Mouse (Mus musculus) gastrocnemius, postnatal 14 days (tissue): Measurements from ENCODE around the gene Olfr243. TPM values are rescaled to one million over a fixed set of nuclear protein-coding genes. Genes with fewer than 3 reads are reported as not detected.
"Not testable (repeated sequence)": the region's sequence is repeated elsewhere in the genome, so short reads cannot be mapped to it uniquely, and the experiment has no call there.

Source experiments
- DNase-seq: peaks from one replicate; pipeline ENCODE4 v3.0.0; 2021; ENCODE audit warnings: mixed read lengths
- intact Hi-C: fragments of 180-260 bp; cut with DNase I; formaldehyde crosslinking; loops from one replicate; pipeline ENCODE4 v1.15.1; 2025; ENCODE audit warnings: low total_unique reads
- long read RNA-seq, 2 experiments: library from polyadenylated mRNA; stranded (forward); transcript quantifications; one replicate each; pipeline ENCODE4 v2.0.0; 2021
- total RNA-seq, 2 experiments: library from RNA; stranded (reverse); gene quantifications; 2 replicates each; pipeline ENCODE4 v1.2.3; 2021

The Olfr243 gene
- not detected for total RNA-seq
- long read RNA-seq, experiment 1 = 0 reads
- long read RNA-seq, experiment 2 = 0 reads

GRCm38 (mm10) chr7:103714371-103714770, at the start of gene Olfr243:
TSS of gene Olfr243 (plus strand) at chr7:103714671.
- intact Hi-C loops = no loop called here

GRCm38 (mm10) chr7:103671091-103671490, 43.4 kb upstream of the Olfr243 start, which contains the start of gene Olfr624:
TSS of gene Olfr624 (minus strand) at chr7:103671191.
- intact Hi-C loops = no loop called here
- no peak for DNase-seq

More at GRCm38 (mm10) chr7:103714371-103714770, at the start of gene Olfr243:
- DNase-seq = no peak

- intact Hi-C loops = no loop called here
- DNase-seq = no peak
Observed at GRCm38 (mm10) chr7:103682420-103682819, 32.1 kb upstream of the Olfr243 start, which contains the start of gene Olfr625-ps1. TSS of gene Olfr625-ps1 (plus strand) at chr7:103682720.

- intact Hi-C loops = no loop called here
- no peak for DNase-seq
Observed at GRCm38 (mm10) chr7:103699469-103699868, 15.0 kb upstream of the Olfr243 start.

- intact Hi-C loops = no loop called here
- DNase-seq = no peak
Observed at GRCm38 (mm10) chr7:103712024-103712423, 2.4 kb upstream of the Olfr243 start.

GRCm38 (mm10) chr7:103716398-103716797, 1.9 kb downstream of the Olfr243 start:
- intact Hi-C loops, DNase-seq: not testable (repeated sequence)

GRCm38 (mm10) chr7:103730074-103730473, 15.6 kb downstream of the Olfr243 start, which contains the start of gene Olfr628:
TSS of gene Olfr628 (plus strand) at chr7:103730374.
- intact Hi-C loops = no loop called here
- DNase-seq = no peak

- DNase-seq = no peak
- intact Hi-C loops = no loop called here
Observed at GRCm38 (mm10) chr7:103744843-103745242, 30.4 kb downstream of the Olfr243 start, which contains the start of gene Olfr629. TSS of gene Olfr629 (minus strand) at chr7:103744943.

GRCm38 (mm10) chr7:103757233-103757632, 42.8 kb downstream of the Olfr243 start, which contains the start of gene Olfr630:
TSS of gene Olfr630 (minus strand) at chr7:103757333.
- DNase-seq = no peak
- intact Hi-C loops = no loop called here

GRCm38 (mm10) chr7:103762212-103762611, 47.7 kb downstream of the Olfr243 start:
- intact Hi-C loops, DNase-seq: not testable (repeated sequence)

- DNase-seq, intact Hi-C loops: not testable (repeated sequence)
Observed at GRCm38 (mm10) chr7:103767687-103768086, 53.2 kb downstream of the Olfr243 start.

Other genes with a start within 250 kb of the Olfr243 start
- not detected for gene Olfr608, start 244.8 kb upstream of the Olfr243 start, total RNA-seq
- not detected for gene Olfr609, start 216.6 kb upstream of the Olfr243 start, total RNA-seq
- not detected for gene Olfr610, start 202.5 kb upstream of the Olfr243 start, total RNA-seq
- not detected for gene Olfr611, start 193.8 kb upstream of the Olfr243 start, total RNA-seq
- not detected for gene Olfr612, start 172.0 kb upstream of the Olfr243 start, total RNA-seq
- gene Olfr613, start 166.6 kb upstream of the Olfr243 start, total RNA-seq = not detected
- not detected for gene Olfr615, start 158.6 kb upstream of the Olfr243 start, total RNA-seq
- gene Olfr616, start 145.5 kb upstream of the Olfr243 start, total RNA-seq = not detected
- gene Olfr617, start 141.6 kb upstream of the Olfr243 start, total RNA-seq = not detected
- gene Olfr618, start 124.6 kb upstream of the Olfr243 start, total RNA-seq = not detected
- gene Olfr619, start 114.1 kb upstream of the Olfr243 start, total RNA-seq = not detected
- gene Olfr620, start 102.1 kb upstream of the Olfr243 start, total RNA-seq = not detected
- gene Olfr622, start 72.0 kb upstream of the Olfr243 start, total RNA-seq = not detected
- not detected for gene Olfr623, start 51.0 kb upstream of the Olfr243 start, total RNA-seq
- gene Olfr624, start 43.5 kb upstream of the Olfr243 start, total RNA-seq = not detected
- gene Olfr625-ps1, start 32.0 kb upstream of the Olfr243 start, total RNA-seq = not detected
- gene Olfr628, start 15.7 kb downstream of the Olfr243 start, total RNA-seq = not detected
- not detected for gene Olfr629, start 30.3 kb downstream of the Olfr243 start, total RNA-seq
- not detected for gene Olfr630, start 42.7 kb downstream of the Olfr243 start, total RNA-seq
- not detected for gene Olfr69, start 56.9 kb downstream of the Olfr243 start, total RNA-seq
- gene Olfr68, start 65.0 kb downstream of the Olfr243 start, total RNA-seq = not detected
- gene Olfr67, start 77.2 kb downstream of the Olfr243 start, total RNA-seq = not detected
- gene Hbb-bt, start 99.3 kb downstream of the Olfr243 start, total RNA-seq = 100 to 1,000 TPM; 114 to 127 TPM
- 1,000 to 10,000 TPM; 1,097 to 1,122 TPM for gene Hbb-bs, start 113.4 kb downstream of the Olfr243 start, total RNA-seq
- gene Hbb-bh2, start 125.8 kb downstream of the Olfr243 start, total RNA-seq = not detected
- gene Hbb-bh1, start 128.5 kb downstream of the Olfr243 start, total RNA-seq = not detected
- not detected for gene Hbb-y, start 138.5 kb downstream of the Olfr243 start, total RNA-seq
- gene Olfr66, start 171.6 kb downstream of the Olfr243 start, total RNA-seq = not detected
- gene Olfr64, start 179.8 kb downstream of the Olfr243 start, total RNA-seq = not detected
- not detected for gene Olfr65, start 188.8 kb downstream of the Olfr243 start, total RNA-seq
- not detected for gene Olfr631, start 214.2 kb downstream of the Olfr243 start, total RNA-seq
- gene Olfr632, start 219.7 kb downstream of the Olfr243 start, total RNA-seq = not detected
- not detected for gene Olfr633, start 229.8 kb downstream of the Olfr243 start, total RNA-seq